In the genomic region with DNA sequence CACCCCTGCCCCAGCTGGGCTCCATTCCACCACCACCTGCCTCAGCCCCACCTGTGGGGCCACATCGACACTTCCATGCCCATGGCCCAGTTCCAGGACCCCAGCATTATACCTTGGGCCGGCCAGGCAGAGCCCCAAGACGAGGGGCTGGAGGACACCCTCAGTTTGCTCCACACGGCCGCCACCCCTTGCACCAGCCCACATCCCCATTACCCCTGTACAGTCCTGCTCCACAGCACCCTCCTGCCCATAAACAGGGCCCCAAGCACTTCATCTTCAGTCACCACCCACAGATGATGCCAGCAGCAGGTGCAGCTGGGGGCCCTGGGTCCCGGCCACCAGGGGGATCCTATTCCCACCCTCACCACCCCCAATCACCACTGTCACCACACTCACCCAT, we compare ENCODE assay signal across 23 mouse cellular contexts. TPM values are rescaled to one million over a fixed set of nuclear protein-coding genes. Genes with fewer than 3 reads are reported as not detected.
DNase-seq lines count a peak whose midpoint lies in the region; ATAC-seq and TF ChIP-seq lines count a peak whose summit lies in the region.
"Had no signal": no experiment of that assay in that cellular context is flagged by ENCODE, and none has a peak within 500 bp of the region (broad histone marks: within the 10 kb centered on the region; RNA-seq: fewer than 3 reads in every experiment).

No protein-coding gene starts in this region.

- H3K9me3 ChIP-seq in heart, embryonic 11.5 days (replicated peaks; ENCODE audit: control insufficient read depth, low read length) = no peaks in the 10 kb centered on the region
- H3K9me3 ChIP-seq in heart, embryonic 12.5 days (replicated peaks) = no peaks in the 10 kb centered on the region
- H3K9me3 ChIP-seq in liver, postnatal 0 days (ENCODE audit: low read length) = no peaks in the 10 kb centered on the region
- H3K9me3 ChIP-seq: forebrain, embryonic 10.5 days; forebrain, embryonic 13.5 days; hindbrain, embryonic 12.5 days; intestine, embryonic 15.5 days had no signal

- no peak overlapping the region for H3K4me2 ChIP-seq in heart, embryonic 11.5 days
- no peak overlapping the region for H3K4me2 ChIP-seq in heart, embryonic 12.5 days
- H3K4me2 ChIP-seq in liver, postnatal 0 days (ENCODE audit: low read depth, low read length) = no peak overlapping the region
- H3K4me2 ChIP-seq: forebrain, embryonic 13.5 days; hindbrain, embryonic 12.5 days; intestine, embryonic 15.5 days had no signal

- DNase-seq in cerebellum, adult 11-12 months = peak; percentile 32
- no peak for DNase-seq in cerebellum, adult 18-20 months
- DNase-seq in liver, postnatal 0 days = no peak
- DNase-seq in liver = no peak
- peak; percentile 5 for DNase-seq in right cerebral cortex, postnatal 14 days
- no peak for DNase-seq in right cerebral cortex, adult 18-20 months
- DNase-seq: adrenal gland, adult 8-10 months; adrenal gland, postnatal 25 days; cerebellum, adult 9-11 months; cerebellum, postnatal 25 days; gastrocnemius, postnatal 10 days; gastrocnemius, postnatal 36 days; heart, postnatal 14 days; heart, postnatal 4 days had no signal

- WGBS in heart, embryonic 11.5 days (ENCODE audit: insufficient replicate concordance) = 79% methylated on average over 6 of the region's 6 CpGs
- WGBS in heart, embryonic 12.5 days = 87% methylated on average over 5 of the region's 6 CpGs
- WGBS in liver, postnatal 0 days (ENCODE audit: insufficient replicate concordance) = 73% methylated on average over 6 of the region's 6 CpGs

- no peaks in the 10 kb centered on the region for H3K4me1 ChIP-seq in heart, embryonic 11.5 days (ENCODE audit: control insufficient read depth, insufficient read depth, low read length)
- H3K4me1 ChIP-seq in heart, embryonic 12.5 days (replicated peaks) = no peaks in the 10 kb centered on the region
- H3K4me1 ChIP-seq in liver, postnatal 0 days (ENCODE audit: insufficient read depth) = no peaks in the 10 kb centered on the region
- H3K4me1 ChIP-seq: forebrain, embryonic 10.5 days; forebrain, embryonic 13.5 days; hindbrain, embryonic 12.5 days; intestine, embryonic 15.5 days had no signal

- ATAC-seq in heart, embryonic 11.5 days (replicated peaks; ENCODE audit: insufficient number of reproducible peaks, low FRiP score, low TSS enrichment) = peak; percentile 39; the same call in 1 of the 2 replicates
- no peak for ATAC-seq in heart, embryonic 12.5 days (ENCODE audit: insufficient number of reproducible peaks, low FRiP score)
- no peak; the same call in 1 of the 2 replicates for ATAC-seq in liver, postnatal 0 days
- ATAC-seq: activated CD4-positive, CD25-positive, alpha-beta regulatory T cell, adult 4 months; forebrain, embryonic 13.5 days; forebrain, embryonic 16.5 days; hindbrain, embryonic 16.5 days; intestine, embryonic 15.5 days had no signal

- no peaks in the 10 kb centered on the region for H3K36me3 ChIP-seq in heart, embryonic 11.5 days (ENCODE audit: control insufficient read depth, insufficient read depth, low read length)
- peaks cover 6% of the 10 kb centered on the region for H3K36me3 ChIP-seq in heart, embryonic 12.5 days
- H3K36me3 ChIP-seq in liver, postnatal 0 days (replicated peaks; ENCODE audit: insufficient read depth, low read length) = no peaks in the 10 kb centered on the region
- H3K36me3 ChIP-seq: forebrain, embryonic 10.5 days; hindbrain, embryonic 12.5 days; intestine, embryonic 15.5 days had no signal

- TF ChIP-seq CTCF in liver, postnatal 0 days (IDR thresholded peaks at IDR 0.05; ENCODE audit: low read depth) = 0 out of 2 replicates have a peak, but pooled peaks have one; percentile 9

- peaks cover 28% of the 10 kb centered on the region for H3K27me3 ChIP-seq in heart, embryonic 11.5 days (ENCODE audit: control insufficient read depth, insufficient read depth, low read length)
- H3K27me3 ChIP-seq in heart, embryonic 12.5 days (replicated peaks) = peaks cover 74% of the 10 kb centered on the region
- peaks cover 4% of the 10 kb centered on the region; the same call in 1 of the 2 replicates for H3K27me3 ChIP-seq in liver, postnatal 0 days (ENCODE audit: insufficient read depth, low read length)

- no peak overlapping the region for H3K9ac ChIP-seq in heart, embryonic 11.5 days (ENCODE audit: low read depth, low read length)
- no peak overlapping the region for H3K9ac ChIP-seq in heart, embryonic 12.5 days
- H3K9ac ChIP-seq in liver, postnatal 0 days (replicated peaks) = no peak overlapping the region
- H3K9ac ChIP-seq: forebrain, embryonic 13.5 days; hindbrain, embryonic 12.5 days; intestine, embryonic 15.5 days had no signal

- no peak overlapping the region for H3K27ac ChIP-seq in heart, embryonic 11.5 days (ENCODE audit: low read depth, low read length)
- no peak overlapping the region for H3K27ac ChIP-seq in heart, embryonic 12.5 days (ENCODE audit: poor library complexity, severe bottlenecking)
- no peak overlapping the region for H3K27ac ChIP-seq in liver, postnatal 0 days (ENCODE audit: low read depth)
- H3K27ac ChIP-seq: forebrain, embryonic 10.5 days; forebrain, embryonic 13.5 days; hindbrain, embryonic 12.5 days; intestine, embryonic 15.5 days had no signal

- TF ChIP-seq EP300 in liver, postnatal 0 days (IDR thresholded peaks at IDR 0.05; ENCODE audit: low read depth) = no peak

- H3K4me3 ChIP-seq in heart, embryonic 11.5 days (ENCODE audit: low read depth, low read length) = no peak overlapping the region
- H3K4me3 ChIP-seq in heart, embryonic 12.5 days = no peak overlapping the region
- H3K4me3 ChIP-seq in liver, postnatal 0 days (ENCODE audit: low read depth, low read length) = no peak overlapping the region
- H3K4me3 ChIP-seq: forebrain, embryonic 10.5 days; forebrain, embryonic 13.5 days; hindbrain, embryonic 12.5 days; intestine, embryonic 15.5 days had no signal

RNA-seq across cellular contexts. Expression of gene Kdm5c, which starts 9.5 kb away (rescaled TPM):
- polyA plus RNA-seq in heart, embryonic 11.5 days (2014; fragmentation: Nextera tagmentation; extraction: Ambion mirVana) = 28.6 and 30.2 TPM in 2 replicates
- 49.3 and 50.5 TPM in 2 replicates for polyA plus RNA-seq in heart, embryonic 12.5 days (2016; fragmentation: Nextera tagmentation; extraction: Ambion mirVana)
- 7.2 and 9.8 TPM in 2 replicates for polyA plus RNA-seq in liver, postnatal 0 days (2015; fragmentation: Nextera tagmentation; extraction: Ambion mirVana)

Comparison
In these comparisons a context has a peak if more than half of its experiments do, and no peak if none do; other contexts are left out.
1. DNase-seq: peak in cerebellum, adult 11-12 months (single experiment) and right cerebral cortex, postnatal 14 days (single experiment); none in cerebellum, adult 18-20 months (0 of 2), liver, postnatal 0 days (single experiment), liver (single experiment) and right cerebral cortex, adult 18-20 months (single experiment).